Mouse (Mus musculus): ENCODE measurements around the gene Cdkn2aipnl. TPM values are rescaled to one million over a fixed set of nuclear protein-coding genes. Genes with fewer than 3 reads are reported as not detected.

Cdkn2aipnl gene
- total RNA-seq, 2 experiments from 2014 or later = 25.7 to 26.7 TPM

- DNase-seq (ENCODE audit: low spot score in 2 of 2) = no peak
Observed at GRCm38 (mm10) chr11:52003505-52003771, 36.0 kb downstream of the Cdkn2aipnl start.

GRCm38 (mm10) chr11:52003772-52004528 is 36.5 kb downstream of the Cdkn2aipnl start, which contains the start of gene Cdkl3:
Cdkl3 (plus strand) TSS chr11:52004221.
- DNase-seq (ENCODE audit: low spot score in 2 of 2) = peak; percentile 86 to 93

GRCm38 (mm10) chr11:52005586-52005985 is 38.1 kb downstream of the Cdkn2aipnl start:
- DNase-seq (ENCODE audit: low spot score in 2 of 2) = no peak

GRCm38 (mm10) chr11:52011011-52011410 is 43.5 kb downstream of the Cdkn2aipnl start:
- no peak for DNase-seq (ENCODE audit: low spot score in 2 of 2)

- DNase-seq (ENCODE audit: low spot score in 2 of 2) = no peak
Observed at GRCm38 (mm10) chr11:52011541-52011940, 44.1 kb downstream of the Cdkn2aipnl start.

- DNase-seq (ENCODE audit: low spot score in 2 of 2) = no peak
Observed at GRCm38 (mm10) chr11:52018217-52018616, 50.8 kb downstream of the Cdkn2aipnl start.

Other genes with a start within 250 kb of the Cdkn2aipnl start
- 10 to 100 TPM; 23.4 to 28.3 TPM for gene Sec24a, start 204.0 kb upstream of the Cdkn2aipnl start, total RNA-seq (2021)
- 10 to 100 TPM; 68.2 to 70.9 TPM for gene Sar1b, start 204.0 kb upstream of the Cdkn2aipnl start, total RNA-seq (2021)
- 1 to 10 TPM; 2.1 to 2.2 TPM for gene Jade2, start 110.0 kb upstream of the Cdkn2aipnl start, total RNA-seq (2021)
- 100 to 1,000 TPM; 190 to 225 TPM for gene Ube2b, start 33.1 kb downstream of the Cdkn2aipnl start, total RNA-seq (2021)
- gene Cdkl3, start 36.6 kb downstream of the Cdkn2aipnl start, total RNA-seq (2021) = 10 to 100 TPM; 11.1 to 14.0 TPM
- gene Ppp2ca, start 131.0 kb downstream of the Cdkn2aipnl start, total RNA-seq (2021) = 10 to 100 TPM; 57.7 to 64.9 TPM
- not detected for gene Olfr1373, start 177.9 kb downstream of the Cdkn2aipnl start, total RNA-seq (2021)
- not detected for gene Olfr1371, start 246.3 kb downstream of the Cdkn2aipnl start, total RNA-seq (2021)

Data from gastrocnemius, postnatal 4 days (tissue).